Mouse (Mus musculus) kidney, adult 2 months (tissue): ENCODE results near the gene Mrpl28. TPM values are rescaled to one million over a fixed set of nuclear protein-coding genes. Genes with fewer than 3 reads are reported as not detected.
"Not testable (repeated sequence)": the region's sequence is repeated elsewhere in the genome, so short reads cannot be mapped to it uniquely, and the experiment has no call there.

Experiments
- DNase-seq: peaks from one replicate; pipeline ENCODE4 v3.0.0; 2021
- H3K27ac ChIP-seq: fragments of 200-500 bp; 2 replicates; pipeline ENCODE4 v1.5.1; 2012; ENCODE audit warnings: low read depth, low read length, control low read depth, inconsistent platforms; ENCODE audit not compliant: insufficient read depth
- H3K27me3 ChIP-seq: fragments of 200-500 bp; replicated peaks from 2 replicates; pipeline ENCODE4 v1.6.1; 2012; ENCODE audit warnings: mild to moderate bottlenecking, moderate library complexity, low read length, inconsistent platforms; ENCODE audit not compliant: control insufficient read depth, insufficient read depth
- H3K36me3 ChIP-seq: fragments of 200-500 bp; 2 replicates; pipeline ENCODE4 v1.6.1; 2012; ENCODE audit warnings: mild to moderate bottlenecking, moderate library complexity, low read length, inconsistent platforms; ENCODE audit not compliant: control insufficient read depth, insufficient read depth
- H3K4me1 ChIP-seq: fragments of 200-500 bp; 2 replicates; pipeline ENCODE4 v1.6.1; 2011; ENCODE audit warnings: low read length; ENCODE audit not compliant: control insufficient read depth, insufficient read depth
- H3K4me3 ChIP-seq: fragments of 200-500 bp; 2 replicates; pipeline ENCODE4 v1.5.1; 2011; ENCODE audit warnings: mild to moderate bottlenecking, low read depth, low read length, control low read depth; ENCODE audit not compliant: insufficient read depth
- CTCF ChIP-seq: fragments of 200-500 bp; conservative IDR thresholded peaks from 2 replicates; pipeline ENCODE4 v1.5.1; 2011; ENCODE audit warnings: low read depth, mild to moderate bottlenecking, control low read depth, low read length, moderate library complexity, mixed read lengths; ENCODE audit not compliant: insufficient read depth, insufficient read length
- POLR2A ChIP-seq: fragments of 200-500 bp; IDR thresholded peaks from one replicate; pipeline ENCODE4 v1.6.1; 2011; ENCODE audit warnings: low read depth, low read length, control low read depth
- WGBS: fragments of 180-500 bp; shearing (Covaris S2); methylation state at CpG from one replicate; pipeline ENCODE4 v1.1.7; 2018; 5-methylcytosine and 5-hydroxymethylcytosine counted together
- polyA plus RNA-seq: library from polyadenylated mRNA; depleted of rRNA; stranded (reverse); fragments of >200 nt; gene quantifications from 2 replicates; pipeline ENCODE4 v1.2.3, GENCODE M21; 2012

Gene Mrpl28
- polyA plus RNA-seq, 1 experiment: 137 TPM

GRCm38 (mm10) chr17:26095121-26095740 is 28.1 kb upstream of the Mrpl28 start, which contains the start of gene Nme4:
Gene Nme4 (minus strand): TSS chr17:26095602.
- Histone ChIP-seq H3K36me3 (no peaks in the 10 kb centered on the region), H3K4me3 (peak within 1 kb of the TSS; percentile 58), H3K27me3 (no peaks in the 10 kb centered on the region), H3K27ac (no peak within 1 kb of the TSS), H3K4me1 (no peaks in the 10 kb centered on the region; the same call in 1 of the 2 replicates)
- WGBS: 4% methylated on average over 47 of the region's 47 CpGs
- TF ChIP-seq POLR2A: no peak
- no peak for TF ChIP-seq CTCF
- peak; percentile 44 for DNase-seq

GRCm38 (mm10) chr17:26098461-26098860 is 24.8 kb upstream of the Mrpl28 start:
- Histone ChIP-seq H3K4me3 (no peak overlapping the region), H3K4me1 (peaks cover 3% of the 10 kb centered on the region; the same call in 1 of the 2 replicates), H3K36me3 (no peaks in the 10 kb centered on the region), H3K27me3 (no peaks in the 10 kb centered on the region), H3K27ac (no peak overlapping the region)
- TF ChIP-seq CTCF (no peak), POLR2A (no peak)
- no peak for DNase-seq
- 92% methylated on average over 7 of the region's 7 CpGs for WGBS

GRCm38 (mm10) chr17:26099316-26099715 is 24.0 kb upstream of the Mrpl28 start:
- H3K27ac ChIP-seq, H3K36me3 ChIP-seq, H3K27me3 ChIP-seq, H3K4me3 ChIP-seq, H3K4me1 ChIP-seq: not testable (repeated sequence)
- peak; percentile 72 for DNase-seq
- WGBS: 57% methylated on average over 3 of the region's 3 CpGs

GRCm38 (mm10) chr17:26100166-26100565 is 23.1 kb upstream of the Mrpl28 start:
- H3K27ac ChIP-seq: no peak overlapping the region
- no peaks in the 10 kb centered on the region for H3K36me3 ChIP-seq
- peaks cover 3% of the 10 kb centered on the region; the same call in 1 of the 2 replicates for H3K4me1 ChIP-seq
- peak; percentile 28 for DNase-seq
- WGBS: 48% methylated on average over 2 of the region's 2 CpGs
- H3K27me3 ChIP-seq: no peaks in the 10 kb centered on the region
- no peak overlapping the region for H3K4me3 ChIP-seq
- TF ChIP-seq CTCF (no peak), POLR2A (no peak)

GRCm38 (mm10) chr17:26101478-26101877 is 21.8 kb upstream of the Mrpl28 start:
- Histone ChIP-seq H3K27me3 (no peaks in the 10 kb centered on the region), H3K27ac (peak overlapping the region; percentile 27; the same call in 1 of the 2 replicates), H3K4me1 (peaks cover 3% of the 10 kb centered on the region; the same call in 1 of the 2 replicates), H3K4me3 (no peak overlapping the region), H3K36me3 (no peaks in the 10 kb centered on the region)
- TF ChIP-seq CTCF: no peak
- TF ChIP-seq POLR2A: no peak
- WGBS: 44% methylated on average over 4 of the region's 4 CpGs
- DNase-seq: peak; percentile 92

GRCm38 (mm10) chr17:26105619-26106018 is 17.7 kb upstream of the Mrpl28 start:
- Histone ChIP-seq H3K4me1 (peaks cover 3% of the 10 kb centered on the region; the same call in 1 of the 2 replicates), H3K36me3 (no peaks in the 10 kb centered on the region), H3K27me3 (no peaks in the 10 kb centered on the region), H3K27ac (no peak overlapping the region), H3K4me3 (no peak overlapping the region)
- DNase-seq: no peak
- TF ChIP-seq CTCF (no peak), POLR2A (no peak)
- 72% methylated on average over 4 of the region's 4 CpGs for WGBS

- no peaks in the 10 kb centered on the region for H3K27me3 ChIP-seq
- no peak for DNase-seq
- no peak for TF ChIP-seq CTCF
- WGBS: 63% methylated on average over 4 of the region's 4 CpGs
- H3K27ac ChIP-seq: no peak overlapping the region
- no peaks in the 10 kb centered on the region; the same call in 1 of the 2 replicates for H3K4me1 ChIP-seq
- no peak overlapping the region for H3K4me3 ChIP-seq
- H3K36me3 ChIP-seq: no peaks in the 10 kb centered on the region
Observed at GRCm38 (mm10) chr17:26110156-26110555, 13.1 kb upstream of the Mrpl28 start.
